Mouse (Mus musculus) cerebellum, adult 11 months (tissue): ENCODE results near the gene Hjurp.

ENCODE experiments used
- DNase-seq: peaks from one replicate; pipeline ENCODE4 v3.0.0; 2022

Gene Hjurp

GRCm38 (mm10) chr1:88277098-88277817 is at the start of gene Hjurp, which contains the start of gene Trpm8:
TSS of gene Hjurp (minus strand) at chr1:88277633.
TSS of gene Trpm8 (plus strand) at chr1:88277661.
- peak; percentile 100 for DNase-seq

- DNase-seq: no peak
Observed at GRCm38 (mm10) chr1:88323101-88323500, 45.7 kb upstream of the Hjurp start.

- peak; percentile 47 for DNase-seq
Observed at GRCm38 (mm10) chr1:88322146-88322545, 44.7 kb upstream of the Hjurp start.

GRCm38 (mm10) chr1:88320821-88321395 is 43.5 kb upstream of the Hjurp start:
- DNase-seq: no peak

- DNase-seq: peak; percentile 83
Observed at GRCm38 (mm10) chr1:88318531-88319060, 41.2 kb upstream of the Hjurp start.

GRCm38 (mm10) chr1:88317279-88317678 is 39.8 kb upstream of the Hjurp start:
- no peak for DNase-seq

- DNase-seq: no peak
Observed at GRCm38 (mm10) chr1:88310349-88310748, 32.9 kb upstream of the Hjurp start.

- DNase-seq: no peak
Observed at GRCm38 (mm10) chr1:88309905-88310304, 32.5 kb upstream of the Hjurp start.

- no peak for DNase-seq
Observed at GRCm38 (mm10) chr1:88309020-88309419, 31.6 kb upstream of the Hjurp start.

GRCm38 (mm10) chr1:88307180-88307579 is 29.7 kb upstream of the Hjurp start:
- no peak for DNase-seq

GRCm38 (mm10) chr1:88306543-88306942 is 29.1 kb upstream of the Hjurp start:
- DNase-seq: no peak

GRCm38 (mm10) chr1:88305018-88305795 is 27.8 kb upstream of the Hjurp start:
- no peak for DNase-seq

- no peak for DNase-seq
Observed at GRCm38 (mm10) chr1:88304261-88304985, 27.0 kb upstream of the Hjurp start.

GRCm38 (mm10) chr1:88303762-88304161 is 26.3 kb upstream of the Hjurp start:
- DNase-seq: no peak

- DNase-seq: no peak
Observed at GRCm38 (mm10) chr1:88302057-88302740, 24.8 kb upstream of the Hjurp start.

- no peak for DNase-seq
Observed at GRCm38 (mm10) chr1:88301121-88302014, 23.9 kb upstream of the Hjurp start.

GRCm38 (mm10) chr1:88300301-88301050 is 23.0 kb upstream of the Hjurp start:
- DNase-seq: no peak

GRCm38 (mm10) chr1:88299529-88299945 is 22.1 kb upstream of the Hjurp start:
- DNase-seq: no peak

- DNase-seq: no peak
Observed at GRCm38 (mm10) chr1:88298686-88299528, 21.5 kb upstream of the Hjurp start.
